Mouse (Mus musculus) kidney, postnatal 36 days (tissue): ENCODE measurements around the gene Acer1.

Source experiments
- DNase-seq, 2 experiments: peaks; one replicate each; pipeline ENCODE4 v3.0.0; 2021 to 2022; ENCODE audit warnings: mixed read lengths in 2 of 2

Gene Acer1

GRCm38 (mm10) chr17:56988921-56989430, 7.0 kb upstream of the Acer1 start:
- no peak for DNase-seq

- DNase-seq = no peak
Observed at GRCm38 (mm10) chr17:56988441-56988840, 6.5 kb upstream of the Acer1 start.

- no peak for DNase-seq
Observed at GRCm38 (mm10) chr17:56986105-56986805, 4.3 kb upstream of the Acer1 start.

- DNase-seq = no peak
Observed at GRCm38 (mm10) chr17:56985656-56986055, 3.7 kb upstream of the Acer1 start.

- no peak for DNase-seq
Observed at GRCm38 (mm10) chr17:56984886-56985285, 3.0 kb upstream of the Acer1 start.

GRCm38 (mm10) chr17:56981049-56981448, 877 bp downstream of the Acer1 start:
- no peak for DNase-seq

- no peak for DNase-seq
Observed at GRCm38 (mm10) chr17:56979524-56979923, 2.4 kb downstream of the Acer1 start.

GRCm38 (mm10) chr17:56976531-56977390, 5.2 kb downstream of the Acer1 start:
- DNase-seq = no peak

GRCm38 (mm10) chr17:56975391-56975790, 6.5 kb downstream of the Acer1 start:
- DNase-seq = no peak

- no peak for DNase-seq
Observed at GRCm38 (mm10) chr17:56974708-56975240, 7.2 kb downstream of the Acer1 start.

- DNase-seq = no peak
Observed at GRCm38 (mm10) chr17:56973956-56974707, 7.8 kb downstream of the Acer1 start.

- no peak for DNase-seq
Observed at GRCm38 (mm10) chr17:56970081-56970480, 11.8 kb downstream of the Acer1 start.

- no peak for DNase-seq
Observed at GRCm38 (mm10) chr17:56969321-56969720, 12.6 kb downstream of the Acer1 start.

GRCm38 (mm10) chr17:56963646-56964045, 18.3 kb downstream of the Acer1 start:
- no peak for DNase-seq

- DNase-seq = no peak
Observed at GRCm38 (mm10) chr17:56962642-56963405, 19.1 kb downstream of the Acer1 start.

- no peak for DNase-seq
Observed at GRCm38 (mm10) chr17:56961880-56962279, 20.0 kb downstream of the Acer1 start.

- no peak for DNase-seq
Observed at GRCm38 (mm10) chr17:56958667-56959066, 23.3 kb downstream of the Acer1 start.

- DNase-seq = peak in 1 of 2 experiments; percentile 6
Observed at GRCm38 (mm10) chr17:56957763-56958429, 24.0 kb downstream of the Acer1 start.

GRCm38 (mm10) chr17:56954871-56955270, 27.1 kb downstream of the Acer1 start:
- DNase-seq = no peak

- no peak for DNase-seq
Observed at GRCm38 (mm10) chr17:56952639-56953038, 29.3 kb downstream of the Acer1 start.

GRCm38 (mm10) chr17:56950915-56951314, 31.0 kb downstream of the Acer1 start:
- peak; percentile 53 to 84 for DNase-seq
